Mouse (Mus musculus) stomach, embryonic 14.5 days (tissue): Measurements from ENCODE around the gene Rnf13. TPM values are rescaled to one million over a fixed set of nuclear protein-coding genes. Genes with fewer than 3 reads are reported as not detected.

Source experiments
- ATAC-seq: fragments of 200-750 bp; cut with Nextera tagmentation; 2 replicates; pipeline ENCODE4 v1.8.0; 2017; ENCODE audit warnings: low read depth, moderate TSS enrichment; ENCODE audit not compliant: insufficient number of reproducible peaks, insufficient read depth, low FRiP score
- H3K27ac ChIP-seq: fragments of 300-500 bp; sonication (generic); 2 replicates; pipeline ENCODE4 v1.5.1; 2014; ENCODE audit warnings: mild to moderate bottlenecking, low read length, moderate library complexity, mixed read lengths
- H3K27me3 ChIP-seq: fragments of 300-500 bp; sonication (generic); 2 replicates; pipeline ENCODE4 v1.6.1; 2014; ENCODE audit warnings: low read length, control low read depth, mixed read lengths; ENCODE audit not compliant: control insufficient read depth, insufficient read depth
- H3K36me3 ChIP-seq: fragments of 300-500 bp; sonication (generic); 2 replicates; pipeline ENCODE4 v1.6.1; 2014; ENCODE audit warnings: mild to moderate bottlenecking, control low read depth, low read length, moderate library complexity, mixed read lengths; ENCODE audit not compliant: control insufficient read depth, insufficient read depth
- H3K4me1 ChIP-seq: fragments of 300-500 bp; sonication (generic); 2 replicates; pipeline ENCODE4 v1.6.1; 2014; ENCODE audit warnings: low read length, control low read depth, mixed read lengths; ENCODE audit not compliant: control insufficient read depth, insufficient read depth
- H3K4me2 ChIP-seq: fragments of 300-500 bp; sonication (generic); replicated peaks from 2 replicates; pipeline ENCODE4 v1.6.1; 2014; ENCODE audit warnings: low read depth, low read length, control low read depth
- H3K4me3 ChIP-seq: fragments of 300-500 bp; sonication (generic); 2 replicates; pipeline ENCODE4 v1.5.1; 2014; ENCODE audit warnings: low read depth, low read length, control low read depth
- H3K9ac ChIP-seq: fragments of 300-500 bp; sonication (generic); replicated peaks from 2 replicates; pipeline ENCODE4 v1.6.1; 2014; ENCODE audit warnings: low read depth, mild to moderate bottlenecking, control low read depth, low read length, moderate library complexity, mixed read lengths
- H3K9me3 ChIP-seq: fragments of 300-500 bp; sonication (generic); 2 replicates; pipeline ENCODE4 v1.6.1; 2016; ENCODE audit warnings: low read depth, low read length, control low read depth; ENCODE audit not compliant: control insufficient read depth
- WGBS: fragments of 180-500 bp; shearing (Covaris S2); extraction: QIAGEN DNeasy Blood & Tissue Kit; methylation state at CpG from one replicate; pipeline ENCODE4 v1.1.7; 2014; 5-methylcytosine and 5-hydroxymethylcytosine counted together
- polyA plus RNA-seq: library from polyadenylated mRNA; unstranded; fragments of >200 nt; fragmentation: Nextera tagmentation; extraction: Ambion mirVana; gene quantifications from 2 replicates; pipeline ENCODE4 v1.2.1, GENCODE M21; 2014

Rnf13 gene
- 76.8 and 84.5 TPM in 2 replicates for polyA plus RNA-seq

GRCm38 (mm10) chr3:57735511-57736370 lies at the start of gene Rnf13:
Gene Rnf13 (plus strand): TSS chr3:57736062.
- peak; percentile 99 for ATAC-seq
- H3K9me3 ChIP-seq: no peaks in the 10 kb centered on the region
- peaks cover 7% of the 10 kb centered on the region; the same call in 1 of the 2 replicates for H3K4me1 ChIP-seq
- peak within 1 kb of the TSS; percentile 65 for H3K4me3 ChIP-seq
- H3K27ac ChIP-seq: peak within 1 kb of the TSS; percentile 93
- under 1% methylated on average over 59 of the region's 59 CpGs for WGBS
- no peaks in the 10 kb centered on the region for H3K27me3 ChIP-seq
- H3K4me2 ChIP-seq: peak within 1 kb of the TSS; percentile 66
- no peaks in the 10 kb centered on the region for H3K36me3 ChIP-seq
- H3K9ac ChIP-seq: peak within 1 kb of the TSS; percentile 54

GRCm38 (mm10) chr3:57691772-57692171 lies 44.1 kb upstream of the Rnf13 start:
- Histone ChIP-seq H3K4me1 (no peaks in the 10 kb centered on the region), H3K27ac (no peak overlapping the region), H3K9ac (no peak overlapping the region), H3K9me3 (no peaks in the 10 kb centered on the region), H3K27me3 (no peaks in the 10 kb centered on the region), H3K4me2 (no peak overlapping the region), H3K4me3 (no peak overlapping the region), H3K36me3 (no peaks in the 10 kb centered on the region)
- no peak for ATAC-seq
- WGBS: 83% methylated on average over 4 of the region's 4 CpGs

GRCm38 (mm10) chr3:57692719-57693118 lies 43.1 kb upstream of the Rnf13 start, which contains the start of gene Ankub1:
Gene Ankub1 (minus strand): TSS chr3:57692799.
- ATAC-seq: no peak
- H3K9ac ChIP-seq: no peak within 1 kb of the TSS

GRCm38 (mm10) chr3:57696249-57696648 lies 39.6 kb upstream of the Rnf13 start:
- WGBS: 82% methylated on average over 4 of the region's 4 CpGs
- Histone ChIP-seq H3K36me3 (no peaks in the 10 kb centered on the region), H3K27ac (no peak overlapping the region), H3K9me3 (no peaks in the 10 kb centered on the region), H3K4me2 (no peak overlapping the region), H3K9ac (no peak overlapping the region), H3K4me1 (no peaks in the 10 kb centered on the region), H3K4me3 (no peak overlapping the region), H3K27me3 (no peaks in the 10 kb centered on the region)
- no peak for ATAC-seq

More at GRCm38 (mm10) chr3:57692719-57693118, 43.1 kb upstream of the Rnf13 start, which contains the start of gene Ankub1:
- no peaks in the 10 kb centered on the region for H3K4me1 ChIP-seq
- no peak within 1 kb of the TSS for H3K4me3 ChIP-seq
- H3K4me2 ChIP-seq: no peak within 1 kb of the TSS
- no peaks in the 10 kb centered on the region for H3K27me3 ChIP-seq
- 66% methylated on average over 2 of the region's 2 CpGs for WGBS
- H3K9me3 ChIP-seq: no peaks in the 10 kb centered on the region
- H3K36me3 ChIP-seq: no peaks in the 10 kb centered on the region
- no peak within 1 kb of the TSS for H3K27ac ChIP-seq

- no peak overlapping the region for H3K27ac ChIP-seq
- H3K9me3 ChIP-seq: no peaks in the 10 kb centered on the region
- ATAC-seq: no peak
- H3K27me3 ChIP-seq: no peaks in the 10 kb centered on the region
- H3K4me1 ChIP-seq: no peaks in the 10 kb centered on the region
- H3K4me3 ChIP-seq: no peak overlapping the region
- WGBS: 91% methylated on average over 9 of the region's 9 CpGs
- H3K4me2 ChIP-seq: no peak overlapping the region
- no peaks in the 10 kb centered on the region for H3K36me3 ChIP-seq
- H3K9ac ChIP-seq: no peak overlapping the region
Observed at GRCm38 (mm10) chr3:57696779-57697178, 39.1 kb upstream of the Rnf13 start.

- Histone ChIP-seq H3K4me3 (no peak overlapping the region), H3K27ac (no peak overlapping the region), H3K27me3 (no peaks in the 10 kb centered on the region), H3K4me1 (no peaks in the 10 kb centered on the region), H3K36me3 (no peaks in the 10 kb centered on the region), H3K9ac (no peak overlapping the region), H3K9me3 (no peaks in the 10 kb centered on the region), H3K4me2 (no peak overlapping the region)
- WGBS: 77% methylated on average over 6 of the region's 6 CpGs
- no peak for ATAC-seq
Observed at GRCm38 (mm10) chr3:57714151-57714550, 21.7 kb upstream of the Rnf13 start.

GRCm38 (mm10) chr3:57732206-57732915 lies 3.5 kb upstream of the Rnf13 start:
- no peak overlapping the region for H3K9ac ChIP-seq
- H3K9me3 ChIP-seq: no peaks in the 10 kb centered on the region
- H3K4me2 ChIP-seq: no peak overlapping the region
- H3K36me3 ChIP-seq: no peaks in the 10 kb centered on the region
- H3K27me3 ChIP-seq: no peaks in the 10 kb centered on the region
- no peak overlapping the region for H3K4me3 ChIP-seq
- no peak overlapping the region for H3K27ac ChIP-seq
- ATAC-seq: no peak
- 53% methylated on average over 5 of the region's 5 CpGs for WGBS
- H3K4me1 ChIP-seq: peaks cover 4% of the 10 kb centered on the region; the same call in 1 of the 2 replicates

GRCm38 (mm10) chr3:57736419-57737095 lies 695 bp downstream of the Rnf13 start:
- Histone ChIP-seq H3K4me2 (peak overlapping the region; percentile 66), H3K36me3 (no peaks in the 10 kb centered on the region), H3K4me1 (peaks cover 7% of the 10 kb centered on the region; the same call in 1 of the 2 replicates), H3K9me3 (no peaks in the 10 kb centered on the region), H3K27ac (peak overlapping the region; percentile 93), H3K9ac (peak overlapping the region; percentile 54), H3K27me3 (no peaks in the 10 kb centered on the region), H3K4me3 (peak overlapping the region; percentile 65)
- no peak for ATAC-seq
- WGBS: under 1% methylated on average over 13 of the region's 13 CpGs
